Mouse (Mus musculus) layer of hippocampus, adult 9-11 months (tissue): Measurements from ENCODE around the gene Brip1.

Source experiments
- DNase-seq: peaks from one replicate; pipeline ENCODE4 v3.0.0; 2022

The Brip1 gene

DNA sequence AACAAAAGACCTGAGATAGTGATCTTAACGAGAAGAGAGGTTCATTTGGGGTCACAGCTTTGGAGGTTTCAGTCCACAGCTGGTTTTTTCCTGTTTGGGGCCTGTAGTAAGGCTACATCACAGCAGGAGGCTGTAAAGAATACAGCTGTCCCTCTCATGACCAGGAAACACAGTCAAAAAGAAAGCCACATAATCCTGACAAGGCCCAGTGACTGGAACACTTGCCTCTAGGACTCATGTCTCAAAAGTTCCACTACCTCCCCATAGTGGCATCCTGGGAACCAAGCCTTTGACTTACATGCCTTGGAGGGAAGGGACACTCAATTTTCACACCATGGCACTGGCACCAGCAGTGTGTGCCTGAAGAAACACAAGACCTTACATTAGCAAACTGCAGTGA is 181.0 kb downstream of the Brip1 start:
- DNase-seq = no peak

DNA sequence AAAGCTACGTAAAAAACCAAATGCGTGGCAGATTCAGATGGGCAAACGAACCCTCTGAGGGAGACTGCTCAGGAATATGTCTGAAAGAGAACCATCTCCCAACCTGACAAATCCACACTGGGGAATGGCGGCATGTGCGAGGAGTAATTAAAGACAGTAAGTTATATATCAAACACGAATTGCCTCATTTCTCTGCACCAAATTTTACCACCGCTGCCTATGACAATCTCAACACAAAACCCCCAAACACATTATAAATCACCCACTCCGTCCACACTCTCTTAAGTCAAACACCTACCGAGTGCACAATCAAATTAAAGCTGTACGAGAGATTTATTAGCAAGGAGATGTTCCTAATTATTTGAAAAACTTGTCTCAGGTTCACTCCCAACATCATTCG is 184.8 kb downstream of the Brip1 start:
- DNase-seq = no peak

DNA sequence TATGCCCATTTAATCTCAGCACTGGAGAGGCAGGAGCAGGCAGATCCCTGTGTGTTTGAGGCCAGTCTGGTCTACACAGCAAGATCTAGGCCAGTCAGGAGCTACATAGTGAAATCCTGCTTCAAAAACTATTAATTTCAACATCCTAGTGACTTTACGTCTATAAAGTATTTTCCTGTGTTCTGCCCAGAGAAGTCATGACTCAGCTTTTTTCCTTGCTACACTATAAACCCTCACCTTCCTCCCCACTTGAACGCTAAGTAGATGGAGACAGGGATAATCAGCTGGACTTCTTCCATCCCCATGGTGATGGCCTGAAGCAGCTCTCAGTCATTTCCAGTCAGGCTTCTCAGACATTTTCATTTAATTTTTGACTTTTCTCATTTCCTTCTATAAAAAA is 187.9 kb downstream of the Brip1 start:
- no peak for DNase-seq

DNA sequence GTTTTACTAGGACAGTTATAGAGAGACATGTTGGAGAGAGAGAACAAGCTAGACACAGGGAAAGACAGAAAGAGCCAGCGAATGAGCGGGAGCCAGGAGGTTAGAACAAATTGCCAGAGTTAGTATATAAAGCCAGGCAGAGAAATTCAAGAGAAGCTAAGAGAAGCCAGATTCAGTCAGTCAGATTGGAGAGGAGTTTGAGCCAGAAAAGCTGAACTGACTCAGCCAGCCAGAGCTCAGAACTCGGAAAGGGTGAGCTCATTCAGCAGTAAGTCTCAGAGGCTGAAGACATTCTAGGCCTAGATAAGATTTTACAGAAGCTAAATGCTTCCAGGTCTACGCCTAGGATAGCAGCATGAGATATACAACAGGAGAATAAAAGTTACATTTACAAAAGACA is 190.5 kb downstream of the Brip1 start:
- DNase-seq = no peak

DNA sequence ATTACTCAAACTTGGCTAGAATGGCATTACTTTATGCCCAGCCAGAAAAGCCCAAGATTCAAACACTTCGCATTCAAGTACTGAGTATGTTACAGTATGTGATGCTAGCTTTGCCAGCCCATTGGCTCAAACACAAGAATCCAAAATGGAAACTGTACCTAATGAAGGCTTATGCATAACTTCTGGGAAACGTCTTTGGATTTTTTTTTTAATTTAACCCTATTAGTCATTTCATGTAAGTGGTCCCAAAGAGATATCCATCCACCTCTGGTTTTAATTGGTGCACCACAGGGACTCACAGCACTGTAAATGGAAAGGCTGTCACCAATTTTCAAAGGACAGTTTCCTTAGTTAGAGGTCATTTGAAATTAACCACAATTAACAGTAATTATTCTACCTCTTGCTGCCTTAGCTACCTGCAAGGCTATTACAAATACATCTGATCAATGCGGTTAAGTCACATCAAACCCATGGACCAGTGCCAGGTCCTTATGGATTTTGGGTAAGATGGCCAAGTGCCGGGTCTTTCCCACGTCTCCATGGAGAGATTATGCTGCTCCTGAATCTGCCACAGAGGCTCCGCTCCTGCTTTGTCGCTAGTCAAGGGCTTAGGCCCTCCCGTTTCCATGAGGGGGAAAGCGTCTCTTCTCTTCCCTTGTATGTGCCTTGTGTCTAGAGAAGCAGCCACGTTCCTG is 192.6 kb downstream of the Brip1 start:
- no peak for DNase-seq
